In genomic region chr4:84884111-84884538, GRCm38 (mm10) we compare ENCODE assay signal across 8 mouse cellular contexts. TPM values are rescaled to one million over a fixed set of nuclear protein-coding genes. Genes with fewer than 3 reads are reported as not detected.
A peak's percentile ranks its signal among the peaks of the same experiment; 100 is the strongest.
DNase-seq lines count a peak whose midpoint lies in the region; ATAC-seq lines count a peak whose summit lies in the region.

Cntln (plus strand) TSS chr4:84884309.

- peak; percentile 98 for DNase-seq in adrenal gland, postnatal 10 days
- DNase-seq in embryo, embryonic 9.5 days (ENCODE audit: extremely low spot score), result peak; percentile 91
- DNase-seq in gastrocnemius, postnatal 4 days (ENCODE audit: low spot score in 2 of 2), result peak; percentile 96 to 97
- peak; percentile 92 to 94 for DNase-seq in left cerebral cortex, postnatal 25 days (ENCODE audit: low spot score in 2 of 2)
- DNase-seq in mesoderm, embryonic 11.5 days (ENCODE audit: low read depth, low spot score), result peak; percentile 95
- peak; percentile 94 for DNase-seq in right cerebral cortex, postnatal 25 days
- DNase-seq in urinary bladder, postnatal 36 days (ENCODE audit: low spot score in 2 of 2), result peak; percentile 87 to 95

- H3K27ac ChIP-seq in intestine, embryonic 16.5 days (ENCODE audit: low read length), result peak within 1 kb of the TSS; percentile 90

- H3K4me2 ChIP-seq in intestine, embryonic 16.5 days (ENCODE audit: low read depth, low read length), result peak within 1 kb of the TSS; percentile 90

- H3K36me3 ChIP-seq in intestine, embryonic 16.5 days (ENCODE audit: control insufficient read depth, insufficient read depth, low read length), result no peaks in the 10 kb centered on the region

- peak within 1 kb of the TSS; percentile 88 for H3K9ac ChIP-seq in intestine, embryonic 16.5 days (ENCODE audit: low read depth, low read length)

- intact Hi-C loops in left cerebral cortex, postnatal 25 days (cut with DNase I), result loop anchor here (5.0 kb wide), 1 partner anchor 88 kb away; no protein-coding TSS in a partner anchor

- no peaks in the 10 kb centered on the region for H3K27me3 ChIP-seq in intestine, embryonic 16.5 days (replicated peaks; ENCODE audit: control insufficient read depth, insufficient read depth, low read length)

- ATAC-seq in intestine, embryonic 16.5 days, result peak; percentile 98

- under 1% methylated on average over 50 of the region's 50 CpGs for WGBS in intestine, embryonic 16.5 days

- H3K9me3 ChIP-seq in intestine, embryonic 16.5 days (ENCODE audit: control insufficient read depth, low read length), result 0 out of 2 replicates have a peak, but pooled peaks cover 4% of the 10 kb centered on the region

- peak within 1 kb of the TSS; percentile 65 for H3K4me3 ChIP-seq in intestine, embryonic 16.5 days (ENCODE audit: low read length)

- no peaks in the 10 kb centered on the region; the same call in 1 of the 2 replicates for H3K4me1 ChIP-seq in intestine, embryonic 16.5 days (ENCODE audit: control insufficient read depth, insufficient read depth, low read length)

RNA-seq across cellular contexts. Expression of gene Cntln, which starts in this region (rescaled TPM):
- 10 to 100 TPM; 13.6 to 15.9 TPM for total RNA-seq in adrenal gland, postnatal 10 days (2021)
- total RNA-seq in gastrocnemius, postnatal 4 days (2021), result 10 to 100 TPM; 11.2 to 14.2 TPM
- polyA plus RNA-seq in intestine, embryonic 16.5 days (2015; fragmentation: Nextera tagmentation; extraction: Ambion mirVana), result 4.5 and 5.2 TPM in 2 replicates
- 1 to 10 TPM; 7.1 to 7.5 TPM for total RNA-seq in left cerebral cortex, postnatal 25 days (2021)

Comparison
In these comparisons a context has a peak if more than half of its experiments do, and no peak if none do; other contexts are left out.
1. Peak in every context shown above with its lines: DNase-seq, ATAC-seq, H3K4me3 ChIP-seq and H3K27ac ChIP-seq.